Mouse (Mus musculus) kidney, embryonic 15.5 days (tissue): ENCODE data around the gene Wdr95. TPM values are rescaled to one million over a fixed set of nuclear protein-coding genes. Genes with fewer than 3 reads are reported as not detected.

Experiments used
- ATAC-seq: fragments of 200-750 bp; cut with Nextera tagmentation; replicated peaks from 2 replicates; pipeline ENCODE4 v1.8.0; 2017; ENCODE audit warnings: moderate TSS enrichment; ENCODE audit not compliant: low FRiP score
- H3K27ac ChIP-seq: fragments of 300-500 bp; sonication (generic); 2 replicates; pipeline ENCODE4 v1.5.1; 2015; ENCODE audit warnings: mild to moderate bottlenecking, inconsistent platforms
- H3K27me3 ChIP-seq: fragments of 300-500 bp; sonication (generic); 2 replicates; pipeline ENCODE4 v1.6.1; 2015; ENCODE audit warnings: inconsistent platforms
- H3K36me3 ChIP-seq: fragments of 300-500 bp; sonication (generic); 2 replicates; pipeline ENCODE4 v1.6.1; 2015; ENCODE audit warnings: inconsistent platforms
- H3K4me1 ChIP-seq: fragments of 300-500 bp; sonication (generic); 2 replicates; pipeline ENCODE4 v1.6.1; 2015; ENCODE audit warnings: inconsistent platforms
- H3K4me2 ChIP-seq: fragments of 300-500 bp; sonication (generic); 2 replicates; pipeline ENCODE4 v1.6.1; 2015; ENCODE audit warnings: moderate library complexity, mild to moderate bottlenecking, inconsistent platforms
- H3K4me3 ChIP-seq: fragments of 300-500 bp; sonication (generic); replicated peaks from 2 replicates; pipeline ENCODE4 v1.5.1; 2015; ENCODE audit warnings: mild to moderate bottlenecking, inconsistent platforms
- H3K9ac ChIP-seq: fragments of 300-500 bp; sonication (generic); 2 replicates; pipeline ENCODE4 v1.6.1; 2015; ENCODE audit warnings: mild to moderate bottlenecking, inconsistent platforms
- H3K9me3 ChIP-seq: fragments of 300-500 bp; sonication (generic); replicated peaks from 2 replicates; pipeline ENCODE4 v1.6.1; 2016; ENCODE audit warnings: inconsistent platforms
- WGBS: fragments of 180-500 bp; shearing (Covaris S2); methylation state at CpG from one replicate; pipeline ENCODE4 v1.1.7; 2015; ENCODE audit warnings: mixed read lengths; 5-methylcytosine and 5-hydroxymethylcytosine counted together
- polyA plus RNA-seq: library from polyadenylated mRNA; unstranded; fragments of >200 nt; fragmentation: Nextera tagmentation; extraction: Ambion mirVana; gene quantifications from 2 replicates; pipeline ENCODE4 v1.2.1, GENCODE M21; 2015

The Wdr95 gene
- polyA plus RNA-seq, 1 experiment from 2014 or later: not detected

DNA sequence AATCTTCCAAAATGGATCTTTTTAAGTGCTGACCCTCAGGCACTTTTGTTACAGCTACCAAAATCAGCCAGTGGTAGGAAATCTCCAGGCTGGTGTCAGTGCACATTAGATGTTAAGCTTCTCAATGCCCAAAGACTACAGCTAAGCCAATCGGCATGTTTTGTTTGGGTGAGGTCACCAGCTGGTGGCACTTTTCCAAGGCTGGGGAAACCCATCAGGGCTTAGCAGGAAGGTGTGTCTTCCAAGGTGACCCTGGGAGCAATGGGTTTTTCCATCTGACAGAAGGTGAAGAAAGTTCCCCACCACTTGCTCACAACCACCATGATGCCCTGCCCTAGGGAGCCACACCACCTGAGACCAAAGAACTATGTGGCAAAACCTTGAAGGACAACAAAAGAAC, 87.7 kb downstream of the Wdr95 start:
- WGBS: 83% methylated on average over 1 of the region's 1 CpGs
- Histone ChIP-seq H3K36me3 (peaks cover 68% of the 10 kb centered on the region), H3K4me3 (no peak overlapping the region), H3K27ac (no peak overlapping the region), H3K9ac (no peak overlapping the region), H3K27me3 (no peaks in the 10 kb centered on the region), H3K4me1 (peaks cover 15% of the 10 kb centered on the region; the same call in 1 of the 2 replicates), H3K4me2 (no peak overlapping the region), H3K9me3 (no peaks in the 10 kb centered on the region)
- no peak for ATAC-seq

DNA sequence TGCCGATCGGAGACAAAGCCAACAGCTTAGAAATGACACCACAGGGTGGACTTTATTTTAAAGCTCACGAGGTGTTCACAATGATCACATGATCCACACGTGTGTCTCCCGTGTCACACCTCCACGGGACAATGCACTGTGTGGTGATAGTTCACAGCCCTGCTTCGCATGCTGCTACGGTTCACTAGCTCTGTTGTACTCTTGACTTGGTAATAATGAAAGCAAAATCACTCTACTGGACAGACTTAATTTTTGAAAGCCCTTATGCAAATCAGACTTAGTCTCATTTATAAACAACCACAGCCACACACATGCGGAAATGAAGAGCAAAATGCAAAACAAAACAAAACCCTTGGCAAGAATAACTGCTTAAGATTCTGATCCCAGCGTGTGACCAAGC, 88.3 kb downstream of the Wdr95 start:
- H3K4me3 ChIP-seq: no peak overlapping the region
- WGBS: 92% methylated on average over 10 of the region's 10 CpGs
- peaks cover 75% of the 10 kb centered on the region for H3K36me3 ChIP-seq

DNA sequence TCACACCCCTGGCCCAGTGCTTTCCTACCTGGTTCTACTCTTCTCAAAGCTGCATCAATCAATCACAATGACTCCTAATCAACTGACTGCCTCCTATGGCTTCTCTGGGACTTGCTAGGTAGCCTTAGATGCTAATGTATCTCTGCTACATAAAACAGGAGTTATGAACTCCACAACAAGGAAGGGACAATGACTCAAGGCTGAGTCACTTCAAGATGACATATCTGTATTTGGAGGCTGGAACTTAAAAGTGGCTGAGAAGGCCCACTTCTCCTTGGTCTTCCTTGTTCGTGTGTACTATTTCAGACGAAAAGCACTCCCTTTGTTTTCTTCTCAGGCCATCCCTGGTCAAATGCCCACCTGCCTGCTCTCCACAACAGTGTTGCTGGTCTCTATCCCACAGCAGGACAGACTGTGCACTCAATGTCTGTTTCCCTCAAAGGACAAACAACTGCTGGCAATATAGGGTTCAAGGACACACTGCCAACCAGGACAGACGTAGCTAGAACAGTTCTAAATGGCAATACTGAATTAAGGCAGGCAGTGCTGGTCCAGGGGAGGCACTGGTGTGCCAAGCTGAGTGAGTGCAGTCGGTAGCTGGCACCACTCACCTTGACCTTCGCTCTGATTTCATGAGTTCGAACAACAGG, 89.4 kb downstream of the Wdr95 start:
- H3K27me3 ChIP-seq: no peaks in the 10 kb centered on the region
- no peak overlapping the region for H3K4me3 ChIP-seq
- peaks cover 5% of the 10 kb centered on the region; the same call in 1 of the 2 replicates for H3K4me1 ChIP-seq
- peaks cover 85% of the 10 kb centered on the region for H3K36me3 ChIP-seq
- no peak for ATAC-seq
- H3K4me2 ChIP-seq: no peak overlapping the region
- H3K9me3 ChIP-seq: no peaks in the 10 kb centered on the region
- WGBS: 93% methylated on average over 6 of the region's 6 CpGs
- H3K27ac ChIP-seq: no peak overlapping the region
- H3K9ac ChIP-seq: no peak overlapping the region

More for the DNA sequence above, 88.3 kb downstream of the Wdr95 start:
- ATAC-seq: no peak
- Histone ChIP-seq H3K4me1 (peaks cover 10% of the 10 kb centered on the region; the same call in 1 of the 2 replicates), H3K27me3 (no peaks in the 10 kb centered on the region), H3K9ac (no peak overlapping the region), H3K4me2 (no peak overlapping the region), H3K9me3 (no peaks in the 10 kb centered on the region), H3K27ac (no peak overlapping the region)

DNA sequence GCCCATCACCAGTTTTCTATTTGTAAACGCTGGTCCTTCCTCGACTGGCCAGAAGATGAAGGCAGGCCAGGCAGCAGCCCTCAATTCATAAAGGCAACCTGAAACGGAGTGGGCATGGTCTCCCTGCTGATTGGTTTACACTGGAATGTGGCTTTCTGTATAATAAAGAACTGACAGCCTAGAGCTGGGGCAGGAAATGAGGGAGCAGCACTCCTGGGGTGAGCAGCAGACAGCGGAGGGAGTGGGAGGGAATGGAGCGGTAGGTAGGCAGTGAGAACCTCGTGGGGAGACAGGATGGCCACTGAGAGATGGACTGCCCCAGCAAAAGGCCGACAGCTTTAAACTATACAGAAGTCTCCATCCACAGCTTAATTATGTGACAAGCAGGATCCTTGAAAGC, 93.7 kb downstream of the Wdr95 start:
- H3K9ac ChIP-seq: no peak overlapping the region
- WGBS: 70% methylated on average over 7 of the region's 7 CpGs
- no peak overlapping the region for H3K4me2 ChIP-seq
- no peaks in the 10 kb centered on the region for H3K27me3 ChIP-seq
- H3K4me3 ChIP-seq: no peak overlapping the region
- H3K4me1 ChIP-seq: peaks cover 4% of the 10 kb centered on the region; the same call in 1 of the 2 replicates
- H3K9me3 ChIP-seq: no peaks in the 10 kb centered on the region
- H3K27ac ChIP-seq: peak overlapping the region; percentile 52
- ATAC-seq: no peak
- peaks cover 98% of the 10 kb centered on the region for H3K36me3 ChIP-seq

DNA sequence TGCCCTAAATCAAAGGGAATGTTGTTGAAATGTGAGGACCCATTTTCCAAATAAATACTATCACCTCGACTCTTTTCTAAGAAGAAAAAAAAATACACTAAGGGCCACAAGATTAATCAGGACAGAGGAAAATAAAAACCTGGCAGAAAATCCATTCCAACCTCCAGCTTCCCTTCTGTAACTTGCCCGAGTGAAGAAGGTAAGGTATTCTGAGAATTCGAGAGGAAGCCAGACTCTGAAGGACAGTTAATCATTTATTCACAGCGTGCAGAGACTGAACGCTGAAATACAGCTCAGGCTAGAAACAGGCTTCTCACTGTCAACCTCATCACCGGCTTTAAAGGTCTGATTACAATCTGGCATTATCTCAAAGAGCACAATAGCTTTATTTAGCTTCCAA, 94.2 kb downstream of the Wdr95 start:
- H3K9ac ChIP-seq: no peak overlapping the region
- H3K36me3 ChIP-seq: peaks cover 98% of the 10 kb centered on the region
- H3K4me1 ChIP-seq: peaks cover 4% of the 10 kb centered on the region; the same call in 1 of the 2 replicates
- WGBS: 46% methylated on average over 6 of the region's 6 CpGs
- no peak overlapping the region for H3K4me2 ChIP-seq
- H3K27me3 ChIP-seq: no peaks in the 10 kb centered on the region
- no peak overlapping the region for H3K4me3 ChIP-seq
- ATAC-seq: no peak
- H3K9me3 ChIP-seq: no peaks in the 10 kb centered on the region
- H3K27ac ChIP-seq: peak overlapping the region; percentile 52

DNA sequence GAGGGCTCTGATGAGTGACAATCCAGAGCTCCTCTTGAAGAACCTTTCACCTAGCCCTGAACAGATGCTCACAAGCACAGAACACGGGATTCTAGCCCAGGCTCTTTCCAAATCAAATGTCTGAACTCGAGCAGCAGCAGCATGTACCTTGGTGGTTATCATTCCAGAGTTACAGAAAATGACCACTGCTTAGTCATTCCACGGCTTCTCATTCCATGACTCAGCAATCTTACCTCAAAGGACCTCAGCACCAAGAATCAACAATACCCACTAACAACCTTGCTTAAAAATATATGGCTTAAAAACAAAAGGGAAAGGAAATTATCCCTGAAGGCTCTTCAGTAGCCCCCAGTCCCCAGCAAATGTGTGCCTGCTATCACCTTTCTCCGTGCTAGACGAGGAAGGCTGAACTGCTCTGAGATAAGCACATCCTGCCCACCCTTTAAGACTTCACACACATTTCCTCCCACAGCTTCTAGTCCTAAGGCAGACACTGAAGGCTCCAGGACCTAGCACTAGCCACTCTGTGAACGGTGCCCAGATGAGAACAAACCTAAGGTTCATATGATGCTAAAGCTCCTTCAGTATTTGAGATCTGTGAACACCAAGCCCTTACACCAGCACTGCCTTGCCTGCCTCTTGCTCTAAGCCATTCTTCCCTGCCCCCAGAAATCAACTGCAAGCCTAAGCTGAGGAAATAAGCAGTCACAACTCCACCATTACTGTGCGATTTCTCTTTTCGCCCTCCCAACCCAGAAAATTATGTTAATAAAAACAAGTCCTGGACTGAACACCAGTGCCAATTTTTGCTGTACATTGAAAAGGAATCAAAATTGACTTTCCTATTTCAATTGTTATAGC, 95.6 kb downstream of the Wdr95 start:
- no peaks in the 10 kb centered on the region for H3K27me3 ChIP-seq
- no peak for ATAC-seq
- no peaks in the 10 kb centered on the region for H3K9me3 ChIP-seq
- peaks cover 4% of the 10 kb centered on the region; the same call in 1 of the 2 replicates for H3K4me1 ChIP-seq
- no peak overlapping the region for H3K9ac ChIP-seq
- no peak overlapping the region for H3K4me3 ChIP-seq
- no peak overlapping the region for H3K4me2 ChIP-seq
- no peak overlapping the region for H3K27ac ChIP-seq
- peaks cover 96% of the 10 kb centered on the region for H3K36me3 ChIP-seq
- WGBS: 84% methylated on average over 8 of the region's 8 CpGs

DNA sequence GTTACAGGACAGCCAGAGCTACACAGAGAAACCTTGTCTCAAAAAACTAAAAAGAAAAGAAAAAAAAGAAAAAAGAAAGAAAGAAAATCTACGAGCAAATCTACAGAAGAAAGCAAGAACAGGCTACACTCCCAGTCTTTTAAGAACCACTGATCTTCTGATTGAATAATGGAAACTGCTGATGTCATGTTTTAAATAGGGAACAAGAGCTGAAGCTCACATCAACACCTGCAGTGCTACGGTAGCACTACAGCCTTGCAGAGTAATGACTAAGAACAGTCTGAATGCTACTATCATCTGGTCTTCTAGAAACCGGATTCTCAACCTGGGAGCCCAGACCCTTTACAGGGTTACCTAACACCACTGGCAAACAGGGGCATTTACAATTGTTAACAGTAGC, 97.1 kb downstream of the Wdr95 start:
- WGBS: 95% methylated on average over 3 of the region's 3 CpGs
- Histone ChIP-seq H3K4me2 (no peak overlapping the region), H3K4me1 (peaks cover 4% of the 10 kb centered on the region; the same call in 1 of the 2 replicates), H3K9ac (no peak overlapping the region), H3K27me3 (no peaks in the 10 kb centered on the region), H3K4me3 (no peak overlapping the region), H3K9me3 (no peaks in the 10 kb centered on the region), H3K36me3 (peaks cover 96% of the 10 kb centered on the region), H3K27ac (no peak overlapping the region)
- no peak for ATAC-seq

DNA sequence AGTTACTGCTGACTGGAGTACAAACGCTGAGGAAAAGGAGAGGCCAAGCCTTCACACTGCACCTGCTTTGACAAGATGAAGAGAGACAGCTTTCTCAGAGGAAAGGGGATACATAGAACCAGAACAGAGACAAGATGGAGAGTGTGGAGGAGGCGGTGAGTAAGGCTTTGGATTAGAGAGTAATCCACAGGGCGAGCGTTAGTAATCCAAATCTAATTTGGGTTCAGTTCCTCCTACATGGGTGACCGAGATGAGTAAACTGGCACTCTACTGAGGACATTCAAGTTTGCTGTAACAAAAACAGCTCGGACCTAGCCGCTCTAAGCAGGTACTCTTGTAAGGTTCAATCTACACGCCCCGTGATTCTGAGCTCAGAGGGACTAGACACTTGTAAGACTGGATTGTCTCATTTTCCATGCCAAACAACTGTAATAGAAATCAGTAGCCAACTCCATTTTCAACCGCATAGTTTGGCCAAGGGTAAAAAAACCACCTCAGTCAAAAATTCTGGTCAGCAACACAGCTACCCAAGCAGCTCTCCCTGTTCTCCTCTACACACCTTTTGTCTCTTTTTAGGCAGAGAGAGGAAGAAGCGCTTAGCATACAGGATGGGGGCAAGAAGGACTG, 106.0 kb downstream of the Wdr95 start:
- ATAC-seq: no peak
- 60% methylated on average over 11 of the region's 11 CpGs for WGBS
- Histone ChIP-seq H3K4me1 (peaks cover 22% of the 10 kb centered on the region), H3K9me3 (no peaks in the 10 kb centered on the region), H3K4me2 (peak overlapping the region; percentile 77), H3K36me3 (peaks cover 45% of the 10 kb centered on the region), H3K27ac (0 out of 2 replicates have a peak overlapping the region, but pooled peaks have one; percentile 91), H3K9ac (peak overlapping the region; percentile 86), H3K4me3 (peak overlapping the region; percentile 65), H3K27me3 (no peaks in the 10 kb centered on the region)

DNA sequence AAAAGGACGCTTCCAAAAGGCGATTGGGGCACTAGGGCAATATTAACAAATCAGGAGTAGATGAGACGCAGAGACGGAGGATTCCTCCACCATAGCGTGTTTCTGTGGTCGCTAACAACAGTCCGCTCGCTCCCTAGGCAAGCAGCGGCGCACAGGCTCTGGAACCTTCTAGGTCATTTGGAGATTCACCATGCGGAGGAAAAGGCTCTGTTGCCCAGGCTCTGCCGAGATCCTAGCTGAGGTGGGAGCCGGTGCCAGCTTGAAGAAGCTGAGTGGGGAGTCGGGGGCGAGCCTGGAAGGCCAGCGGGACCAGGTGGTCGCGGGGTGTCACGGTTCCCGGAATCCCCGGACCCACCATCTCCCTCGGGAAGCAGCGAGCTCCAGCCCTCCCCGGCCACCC, 107.1 kb downstream of the Wdr95 start:
- Histone ChIP-seq H3K27ac (peak overlapping the region; percentile 91), H3K9me3 (no peaks in the 10 kb centered on the region), H3K27me3 (no peaks in the 10 kb centered on the region), H3K36me3 (peaks cover 34% of the 10 kb centered on the region), H3K4me2 (peak overlapping the region; percentile 77), H3K4me1 (peaks cover 22% of the 10 kb centered on the region), H3K9ac (peak overlapping the region; percentile 86), H3K4me3 (peak overlapping the region; percentile 65)
- ATAC-seq: peak; percentile 3; the same call in 1 of the 2 replicates
- WGBS: under 1% methylated on average over 24 of the region's 24 CpGs

DNA sequence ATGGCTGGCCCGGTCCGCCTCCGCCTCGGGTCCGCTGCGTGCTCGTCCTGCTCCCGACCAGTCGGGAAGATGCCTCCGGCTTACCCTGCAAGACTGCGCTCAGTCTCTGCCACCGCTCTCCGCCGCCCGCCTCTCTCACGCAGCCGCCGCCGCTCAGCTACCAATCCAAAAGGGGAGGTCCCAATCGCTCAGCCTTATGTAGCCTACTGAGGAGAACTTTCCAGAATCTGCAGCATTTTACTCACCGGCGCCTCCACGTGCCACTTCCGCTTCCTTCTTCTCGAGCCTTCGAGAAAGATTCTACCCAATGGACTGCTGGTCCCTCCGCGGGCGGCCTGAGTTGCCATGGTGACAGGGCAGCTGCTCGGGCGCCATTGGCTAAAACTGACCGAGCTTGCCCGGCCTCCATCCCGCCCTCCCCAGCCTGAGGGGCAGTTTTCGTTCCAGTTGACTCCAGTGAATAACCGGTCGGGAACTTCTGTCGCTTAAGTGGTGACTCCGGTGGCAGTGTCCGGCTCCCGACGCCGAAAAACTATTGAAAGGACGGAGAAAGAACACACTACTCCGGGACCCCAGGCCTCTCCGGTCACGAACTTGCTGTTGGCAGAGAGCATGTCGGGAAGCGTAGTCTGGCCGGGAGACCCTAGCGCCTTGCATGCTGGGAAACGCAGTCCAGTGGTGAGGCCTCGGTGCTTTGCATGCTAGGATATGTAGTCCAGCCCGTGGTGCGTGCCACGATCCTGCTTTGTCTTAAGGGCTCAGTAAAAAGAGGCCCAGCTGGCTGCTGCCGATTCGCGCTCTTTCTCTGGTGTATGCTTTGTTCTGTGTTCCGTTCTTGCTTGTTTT, 107.8 kb downstream of the Wdr95 start, which contains the start of gene Hsph1:
Gene Hsph1 (minus strand): TSS at position 302 of the 846 bp plus-strand sequence.
- WGBS: under 1% methylated on average over 60 of the region's 60 CpGs
- Histone ChIP-seq H3K9ac (peak within 1 kb of the TSS; percentile 86), H3K27me3 (no peaks in the 10 kb centered on the region), H3K4me1 (peaks cover 22% of the 10 kb centered on the region), H3K4me3 (peak within 1 kb of the TSS; percentile 65), H3K9me3 (no peaks in the 10 kb centered on the region), H3K27ac (peak within 1 kb of the TSS; percentile 91), H3K36me3 (peaks cover 27% of the 10 kb centered on the region), H3K4me2 (peak within 1 kb of the TSS; percentile 77)
- peak; percentile 99 for ATAC-seq

DNA sequence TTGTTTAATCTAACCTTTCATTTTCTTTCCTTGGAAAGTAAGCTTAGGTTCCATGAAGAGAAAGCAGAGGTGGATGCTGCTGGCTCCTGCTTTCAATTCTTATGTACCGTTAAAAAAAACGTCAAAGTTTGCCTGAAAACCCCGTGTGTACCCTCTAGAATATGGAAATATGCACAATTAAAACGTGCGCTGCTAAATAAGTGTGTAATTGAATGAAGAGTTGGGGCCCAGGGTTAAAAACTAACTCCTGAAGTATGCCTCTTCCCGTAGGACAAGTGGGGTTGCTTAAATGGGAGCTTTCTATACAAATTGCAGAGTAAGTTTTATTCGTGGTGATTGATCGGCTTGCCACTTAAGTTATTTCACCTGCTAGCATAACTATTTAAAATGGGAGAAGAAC, 108.8 kb downstream of the Wdr95 start:
- 0 out of 2 replicates have a peak overlapping the region, but pooled peaks have one; percentile 41 for H3K9ac ChIP-seq
- 66% methylated on average over 8 of the region's 8 CpGs for WGBS
- no peak for ATAC-seq

More for the DNA sequence above, 108.8 kb downstream of the Wdr95 start:
- Histone ChIP-seq H3K36me3 (peaks cover 17% of the 10 kb centered on the region), H3K27me3 (no peaks in the 10 kb centered on the region), H3K4me1 (peaks cover 22% of the 10 kb centered on the region), H3K4me2 (peak overlapping the region; percentile 77), H3K4me3 (peak overlapping the region; percentile 65), H3K27ac (0 out of 2 replicates have a peak overlapping the region, but pooled peaks have one; percentile 13), H3K9me3 (no peaks in the 10 kb centered on the region)
